Mouse (Mus musculus) midbrain, embryonic 14.5 days (tissue): ENCODE results near the gene Plxna3. TPM values are rescaled to one million over a fixed set of nuclear protein-coding genes. Genes with fewer than 3 reads are reported as not detected.
A peak's percentile ranks its signal among the peaks of the same experiment; 100 is the strongest.

Experiments used
- ATAC-seq: fragments of 200-750 bp; cut with Nextera tagmentation; 2 replicates; pipeline ENCODE4 v1.8.0; 2017; ENCODE audit warnings: moderate number of reproducible peaks, moderate library complexity; ENCODE audit not compliant: low FRiP score, low TSS enrichment
- DNase-seq: peaks from one replicate; pipeline ENCODE4 v3.0.0-alpha.2; 2015
- H3K27ac ChIP-seq: fragments of 300-500 bp; sonication (generic); replicated peaks from 2 replicates; pipeline ENCODE4 v1.5.1; 2014; ENCODE audit warnings: mild to moderate bottlenecking, low read depth, low read length, moderate library complexity
- H3K27me3 ChIP-seq: fragments of 300-500 bp; sonication (generic); 2 replicates; pipeline ENCODE4 v1.6.1; 2014; ENCODE audit warnings: low read length, control low read depth, mixed read lengths; ENCODE audit not compliant: control insufficient read depth, insufficient read depth
- H3K36me3 ChIP-seq: fragments of 300-500 bp; sonication (generic); 2 replicates; pipeline ENCODE4 v1.6.1; 2014; ENCODE audit warnings: low read length, control low read depth; ENCODE audit not compliant: control insufficient read depth, insufficient read depth
- H3K4me1 ChIP-seq: fragments of 300-500 bp; sonication (generic); 2 replicates; pipeline ENCODE4 v1.6.1; 2014; ENCODE audit warnings: mild to moderate bottlenecking, antibody characterized with exemption, low read length, control low read depth; ENCODE audit not compliant: control insufficient read depth, insufficient read depth
- H3K4me2 ChIP-seq: fragments of 300-500 bp; sonication (generic); 2 replicates; pipeline ENCODE4 v1.6.1; 2014; ENCODE audit warnings: mild to moderate bottlenecking, low read length, moderate library complexity
- H3K4me3 ChIP-seq: fragments of 300-500 bp; sonication (generic); replicated peaks from 2 replicates; pipeline ENCODE4 v1.5.1; 2014; ENCODE audit warnings: low read depth, low read length
- H3K9ac ChIP-seq: fragments of 300-500 bp; sonication (generic); replicated peaks from 2 replicates; pipeline ENCODE4 v1.6.1; 2014; ENCODE audit warnings: mild to moderate bottlenecking, low read length, moderate library complexity
- H3K9me3 ChIP-seq: fragments of 300-500 bp; sonication (generic); 2 replicates; pipeline ENCODE4 v1.6.1; 2016; ENCODE audit warnings: low read length, control low read depth, mixed read lengths; ENCODE audit not compliant: control insufficient read depth
- WGBS: fragments of 180-500 bp; shearing (Covaris S2); extraction: QIAGEN DNeasy Blood & Tissue Kit; methylation state at CpG from one replicate; pipeline ENCODE4 v1.1.7; 2014; 5-methylcytosine and 5-hydroxymethylcytosine counted together
- polyA plus RNA-seq: library from polyadenylated mRNA; unstranded; fragments of >200 nt; fragmentation: Nextera tagmentation; extraction: Ambion mirVana; gene quantifications from 2 replicates; pipeline ENCODE4 v1.2.1, GENCODE M21; 2014

Plxna3 gene
- 56.6 and 57.8 TPM in 2 replicates for polyA plus RNA-seq

DNA sequence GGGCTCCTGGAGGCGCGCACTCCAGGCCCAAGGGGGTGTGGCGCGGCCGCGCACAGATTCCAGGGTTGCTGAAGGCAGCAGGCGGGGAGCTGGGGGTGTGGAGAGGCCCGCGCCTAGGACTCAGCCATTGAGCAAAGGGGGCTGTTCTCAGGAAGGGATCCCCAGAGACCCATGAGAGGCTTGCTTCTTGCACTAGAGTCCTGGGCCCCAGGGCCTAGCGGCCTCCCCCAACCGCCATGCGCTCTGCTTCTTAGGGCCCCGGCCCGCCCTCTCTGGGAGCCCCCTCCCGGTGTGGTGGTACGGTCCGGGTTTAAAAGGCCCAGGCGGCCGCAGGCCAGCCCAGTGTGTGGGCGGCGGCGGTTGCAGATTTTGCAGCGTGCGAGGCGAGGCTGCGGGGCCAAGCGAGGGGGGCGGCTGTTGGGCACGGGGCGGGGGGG is at the start of gene Plxna3:
Gene Plxna3, plus strand, starts transcription at position 342 of the 437 bp plus-strand sequence.
- Histone ChIP-seq H3K4me3 (peak within 1 kb of the TSS; percentile 51), H3K9ac (peak within 1 kb of the TSS; percentile 63), H3K27ac (peak within 1 kb of the TSS; percentile 86), H3K4me2 (peak within 1 kb of the TSS; percentile 73), H3K9me3 (no peaks in the 10 kb centered on the region), H3K4me1 (peaks cover 15% of the 10 kb centered on the region), H3K27me3 (no peaks in the 10 kb centered on the region), H3K36me3 (peaks cover 19% of the 10 kb centered on the region; the same call in 1 of the 2 replicates)
- DNase-seq (peak; percentile 85), ATAC-seq (peak; percentile 94)
- WGBS, result 28% methylated on average over 28 of the region's 30 CpGs

DNA sequence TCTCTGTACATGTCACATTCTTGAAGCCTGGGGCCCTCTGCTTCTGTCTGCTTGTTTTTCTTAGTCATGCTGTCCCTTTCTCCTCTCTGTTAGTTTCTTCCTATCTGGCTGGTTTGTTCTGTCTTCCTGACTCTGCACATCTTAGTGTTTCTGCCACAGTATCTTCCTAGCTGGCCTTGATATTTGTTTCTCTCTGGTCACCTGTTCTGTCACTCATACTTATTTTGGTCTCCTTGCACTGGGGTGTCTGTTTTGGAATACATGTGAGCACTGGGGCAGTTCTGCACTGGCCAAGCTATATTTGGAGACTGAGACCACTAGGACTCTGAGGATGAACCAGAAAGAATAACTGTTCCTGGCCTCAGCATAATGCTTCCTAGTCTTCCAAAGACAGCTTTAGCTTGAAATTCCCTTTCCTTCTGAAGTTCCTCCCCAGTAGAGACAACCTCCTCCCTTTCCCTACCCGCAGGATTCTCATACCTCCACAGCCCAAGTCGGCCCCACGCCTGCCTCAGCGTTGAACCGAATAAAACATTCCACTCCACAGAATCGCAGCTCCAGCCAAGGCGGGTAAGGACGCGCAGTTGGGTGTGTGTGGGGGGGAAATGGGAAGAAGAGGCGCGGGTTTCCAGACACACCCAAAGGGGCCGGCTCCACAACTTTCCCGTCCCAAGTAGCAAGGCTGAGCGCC is 47.7 kb upstream of the Plxna3 start:
- peak overlapping the region; percentile 68 for H3K4me2 ChIP-seq
- H3K4me1 ChIP-seq, result peaks cover 6% of the 10 kb centered on the region; the same call in 1 of the 2 replicates

DNA sequence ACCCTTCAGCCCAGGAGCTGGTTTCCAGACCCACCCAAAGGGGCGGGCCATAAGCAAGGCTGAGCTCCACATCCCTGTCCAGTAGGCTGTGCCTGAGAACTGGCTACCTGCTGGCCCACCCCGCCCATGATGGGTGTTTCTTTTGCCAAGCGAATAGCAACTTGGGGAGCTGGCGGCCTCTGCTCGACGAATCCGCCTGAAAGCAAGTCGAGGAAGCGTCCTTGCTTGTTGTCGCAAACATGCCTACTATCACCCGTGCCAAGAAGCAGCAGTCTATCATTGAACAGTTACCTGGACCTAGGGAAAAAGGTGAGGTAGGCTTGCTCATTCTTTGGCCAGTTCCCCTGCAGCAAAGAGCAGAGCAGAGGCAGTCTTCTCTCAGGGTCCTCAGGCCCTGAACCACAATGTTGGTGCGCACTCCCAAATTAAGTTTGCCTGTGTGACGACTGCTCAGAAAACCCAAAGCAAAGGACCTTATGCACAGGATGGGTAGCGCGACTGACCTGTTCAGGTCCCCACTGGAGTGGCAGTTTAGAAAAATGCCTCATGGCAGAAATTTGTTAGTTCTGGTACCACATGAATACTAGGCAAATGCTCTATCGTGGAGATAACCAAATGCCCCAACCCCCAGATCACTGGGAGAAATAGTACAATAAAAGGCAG is 47.0 kb upstream of the Plxna3 start, which contains the start of the genes Taz and Dnase1l1:
Gene Taz, plus strand, starts transcription at position 181 of the 663 bp plus-strand sequence.
Gene Dnase1l1, minus strand, starts transcription at position 606 of the 663 bp plus-strand sequence.
- H3K4me3 ChIP-seq, result peak within 1 kb of the TSS; percentile 51
- H3K9me3 ChIP-seq, result no peaks in the 10 kb centered on the region
- DNase-seq (peak; percentile 47), ATAC-seq (peak; percentile 47; the same call in 1 of the 2 replicates)
- H3K4me2 ChIP-seq, result peak within 1 kb of the TSS; percentile 68
- no peaks in the 10 kb centered on the region for H3K36me3 ChIP-seq
- peak within 1 kb of the TSS; percentile 62 for H3K9ac ChIP-seq
- no peaks in the 10 kb centered on the region for H3K27me3 ChIP-seq
- WGBS, result 20% methylated on average over 16 of the region's 16 CpGs
- peaks cover 6% of the 10 kb centered on the region; the same call in 1 of the 2 replicates for H3K4me1 ChIP-seq
- peak within 1 kb of the TSS; percentile 84 for H3K27ac ChIP-seq

More for the DNA sequence above, 47.7 kb upstream of the Plxna3 start:
- 18% methylated on average over 14 of the region's 14 CpGs for WGBS
- H3K27ac ChIP-seq, result no peak overlapping the region
- ATAC-seq (no peak), DNase-seq (no peak)
- peak overlapping the region; percentile 62; the same call in 1 of the 2 replicates for H3K9ac ChIP-seq
- H3K36me3 ChIP-seq, result no peaks in the 10 kb centered on the region
- H3K27me3 ChIP-seq, result no peaks in the 10 kb centered on the region
- peak overlapping the region; percentile 51 for H3K4me3 ChIP-seq
- H3K9me3 ChIP-seq, result no peaks in the 10 kb centered on the region

DNA sequence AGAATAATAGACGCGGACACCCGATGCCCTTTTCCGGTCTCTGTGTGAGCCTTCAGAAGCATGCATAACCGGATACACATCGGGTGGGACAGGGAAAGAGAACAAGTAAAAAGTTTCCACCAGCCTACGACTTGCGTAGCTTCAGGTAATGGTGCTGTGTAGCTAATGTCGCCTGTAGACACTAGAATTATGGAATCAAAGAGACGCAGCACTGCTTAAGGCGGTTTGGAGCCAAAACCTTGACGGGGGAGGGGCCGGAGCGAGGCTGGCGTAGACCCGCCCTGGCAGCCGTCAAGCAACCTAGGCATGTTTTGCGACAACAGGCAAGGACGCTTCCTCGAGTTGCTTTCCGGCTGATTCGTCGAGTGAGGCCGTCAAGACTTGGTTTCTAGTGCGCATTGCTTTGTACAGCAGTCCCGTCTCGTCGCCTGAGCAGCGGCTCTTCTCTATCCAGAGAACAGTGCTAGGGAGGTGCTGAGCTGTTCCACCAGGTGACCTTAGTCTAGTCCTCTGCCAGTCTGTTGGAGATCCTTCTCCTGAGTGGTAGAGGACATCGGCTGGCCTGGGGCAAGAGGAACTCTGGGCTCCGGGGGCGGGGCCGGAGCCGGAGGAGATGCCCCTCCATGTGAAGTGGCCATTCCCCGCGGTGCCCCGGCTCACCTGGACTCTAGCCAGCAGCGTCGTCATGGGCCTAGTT is 46.3 kb upstream of the Plxna3 start:
- peak; percentile 88 for ATAC-seq
- peak overlapping the region; percentile 68 for H3K4me2 ChIP-seq
- no peaks in the 10 kb centered on the region for H3K27me3 ChIP-seq
- peak overlapping the region; percentile 51 for H3K4me3 ChIP-seq
- H3K9me3 ChIP-seq, result no peaks in the 10 kb centered on the region
- peak overlapping the region; percentile 84 for H3K27ac ChIP-seq
- no peaks in the 10 kb centered on the region for H3K36me3 ChIP-seq
- H3K4me1 ChIP-seq, result peaks cover 6% of the 10 kb centered on the region; the same call in 1 of the 2 replicates
- DNase-seq, result peak; percentile 92
- WGBS, result 22% methylated on average over 39 of the region's 39 CpGs
- peak overlapping the region; percentile 62 for H3K9ac ChIP-seq

DNA sequence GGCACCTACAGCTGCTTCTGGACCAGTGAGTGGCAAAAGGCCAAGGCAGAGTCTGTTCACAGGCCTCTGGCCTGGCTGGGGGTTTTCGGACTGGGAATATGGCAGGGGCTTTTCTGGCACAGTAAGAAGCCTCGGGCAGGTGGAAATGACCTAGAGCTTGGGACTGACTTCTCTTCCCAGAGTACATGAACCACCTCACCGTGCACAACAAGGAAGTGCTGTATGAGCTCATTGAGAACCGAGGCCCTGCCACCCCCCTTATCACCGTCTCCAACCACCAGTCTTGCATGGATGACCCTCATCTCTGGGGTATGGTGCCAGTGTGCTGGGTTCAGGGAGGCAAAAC is 45.8 kb upstream of the Plxna3 start:
- H3K9me3 ChIP-seq, result no peaks in the 10 kb centered on the region
- H3K27me3 ChIP-seq, result no peaks in the 10 kb centered on the region
- peak overlapping the region; percentile 51 for H3K4me3 ChIP-seq
- peaks cover 6% of the 10 kb centered on the region; the same call in 1 of the 2 replicates for H3K4me1 ChIP-seq
- ATAC-seq (0 out of 2 replicates have a peak, but pooled peaks have one; percentile 29), DNase-seq (no peak)
- peak overlapping the region; percentile 62 for H3K9ac ChIP-seq
- 48% methylated on average over 5 of the region's 5 CpGs for WGBS
- peak overlapping the region; percentile 84 for H3K27ac ChIP-seq
- no peaks in the 10 kb centered on the region for H3K36me3 ChIP-seq
- H3K4me2 ChIP-seq, result peak overlapping the region; percentile 68

DNA sequence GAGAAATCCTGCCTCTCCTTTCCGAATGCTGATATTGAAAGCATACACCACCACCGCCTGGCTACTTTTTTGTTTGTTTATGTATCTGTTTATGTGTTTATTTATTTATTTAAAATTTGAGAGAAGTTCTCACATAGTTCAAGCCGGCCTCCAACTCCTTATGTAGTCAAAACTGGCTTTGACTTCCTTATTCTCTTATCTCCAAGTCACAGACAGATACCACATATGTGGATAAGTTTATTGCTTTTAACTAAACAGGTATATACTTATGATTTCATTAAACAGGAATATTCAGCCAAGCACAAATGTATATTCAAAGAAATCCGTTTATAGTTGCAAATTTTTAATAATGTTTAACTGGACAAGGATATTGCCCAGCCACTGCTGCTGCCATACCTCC is 35.4 kb upstream of the Plxna3 start:
- WGBS, result 75% methylated on average over 4 of the region's 4 CpGs
- Histone ChIP-seq H3K9ac (no peak overlapping the region), H3K36me3 (peaks cover 4% of the 10 kb centered on the region; the same call in 1 of the 2 replicates), H3K4me3 (no peak overlapping the region), H3K4me2 (no peak overlapping the region), H3K9me3 (no peaks in the 10 kb centered on the region), H3K4me1 (0 out of 2 replicates have a peak, but pooled peaks cover 2% of the 10 kb centered on the region), H3K27me3 (no peaks in the 10 kb centered on the region), H3K27ac (no peak overlapping the region)
- DNase-seq, result no peak
- ATAC-seq, result no peak

DNA sequence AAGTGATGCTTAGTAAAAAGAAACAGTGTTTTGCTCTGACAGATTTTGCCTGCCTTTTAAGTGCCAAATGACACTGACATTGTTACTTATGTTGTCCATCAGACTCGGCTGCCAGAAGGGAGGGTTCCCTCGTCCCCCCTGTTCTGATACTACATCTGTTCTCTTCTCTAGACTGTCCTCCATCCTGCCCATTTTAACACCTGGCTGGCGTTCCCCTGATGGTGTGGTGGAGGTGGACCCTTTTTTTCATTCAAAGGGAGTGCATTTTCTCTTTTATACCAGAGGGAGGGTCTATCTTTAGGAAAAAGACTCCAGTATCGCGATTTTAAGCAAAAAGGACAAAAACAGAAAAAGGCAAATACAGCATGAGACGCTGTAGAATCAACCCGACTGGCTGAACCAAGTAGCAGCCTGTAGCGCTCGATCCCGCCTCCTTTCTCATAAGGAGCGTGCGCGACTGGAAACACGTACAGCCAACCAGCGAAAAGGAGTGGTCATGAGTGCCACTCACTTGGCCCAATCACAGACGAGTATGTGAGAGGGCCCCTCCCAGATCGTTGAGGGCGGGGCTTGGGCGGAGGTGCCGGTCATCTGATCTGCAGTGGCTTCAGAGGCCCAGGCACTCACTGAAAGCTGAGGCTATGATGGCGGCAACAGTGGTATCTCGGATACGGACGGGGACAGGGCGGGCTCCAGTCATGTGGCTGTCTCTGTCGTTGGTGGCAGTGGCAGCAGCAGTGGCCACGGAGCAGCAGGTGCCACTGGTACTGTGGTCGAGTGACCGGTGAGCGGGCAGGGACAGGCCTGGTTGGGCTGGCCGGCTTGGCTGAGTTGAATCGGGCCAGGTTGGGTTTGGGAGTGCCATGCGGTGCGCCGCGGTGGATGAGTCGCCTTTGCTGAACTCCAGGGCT is 32.1 kb upstream of the Plxna3 start, which contains the start of gene Atp6ap1:
Gene Atp6ap1, plus strand, starts transcription at position 560 of the 911 bp plus-strand sequence.
- H3K4me2 ChIP-seq, result peak within 1 kb of the TSS; percentile 62
- H3K36me3 ChIP-seq, result peaks cover 12% of the 10 kb centered on the region; the same call in 1 of the 2 replicates
- WGBS, result 19% methylated on average over 37 of the region's 37 CpGs
- no peaks in the 10 kb centered on the region for H3K27me3 ChIP-seq
- peak; percentile 94 for DNase-seq
- H3K9ac ChIP-seq, result peak within 1 kb of the TSS; percentile 62
- H3K4me1 ChIP-seq, result 0 out of 2 replicates have a peak, but pooled peaks cover 4% of the 10 kb centered on the region
- H3K9me3 ChIP-seq, result no peaks in the 10 kb centered on the region
- peak within 1 kb of the TSS; percentile 58 for H3K4me3 ChIP-seq
- peak; percentile 98 for ATAC-seq
- H3K27ac ChIP-seq, result peak within 1 kb of the TSS; percentile 70
